ENCODE assay signal across 10 mouse cellular contexts in genomic region chr9:59537651-59538050, GRCm38 (mm10). TPM values are rescaled to one million over a fixed set of nuclear protein-coding genes. Genes with fewer than 3 reads are reported as not detected.
A peak's percentile ranks its signal among the peaks of the same experiment; 100 is the strongest.
DNase-seq lines count a peak whose midpoint lies in the region; ATAC-seq and TF ChIP-seq lines count a peak whose summit lies in the region.
"Had no signal": no experiment of that assay in that cellular context is flagged by ENCODE, and none has a peak within 500 bp of the region (broad histone marks: within the 10 kb centered on the region; RNA-seq: fewer than 3 reads in every experiment).

No protein-coding gene starts in this region.

- intact Hi-C loops in gastrocnemius, postnatal 14 days (cut with DNase I; ENCODE audit: low total_unique reads): no loop called here

- TF ChIP-seq POLR2A in testis, adult 2 months (IDR thresholded peaks at IDR 0.05; ENCODE audit: control insufficient read depth, low read depth, low read length): no peak

- H3K4me3 ChIP-seq in testis, adult 2 months (ENCODE audit: control insufficient read depth, low read depth, low read length): no peak overlapping the region
- no peak overlapping the region for H3K4me3 ChIP-seq in forebrain, embryonic 15.5 days

- DNase-seq in gastrocnemius, postnatal 14 days: peak; percentile 17
- DNase-seq in gastrocnemius, postnatal 4 days (ENCODE audit: low spot score in 2 of 2): no peak
- DNase-seq in testis, postnatal 10 days (ENCODE audit: low spot score): no peak
- DNase-seq in lung, adult 18-20 months: peak; percentile 69 to 77
- DNase-seq in frontal cortex, postnatal 10 days (ENCODE audit: low spot score in 2 of 2): no peak
- DNase-seq in kidney, postnatal 36 days: no peak
- DNase-seq: forebrain, postnatal 0 days had no signal

- H3K4me2 ChIP-seq in forebrain, embryonic 15.5 days (replicated peaks): no peak overlapping the region

- no peaks in the 10 kb centered on the region for H3K27me3 ChIP-seq in testis, adult 2 months (ENCODE audit: control insufficient read depth, insufficient read depth, low read length)
- H3K27me3 ChIP-seq in forebrain, embryonic 15.5 days: no peaks in the 10 kb centered on the region

- ATAC-seq in forebrain, embryonic 15.5 days (replicated peaks): no peak
- ATAC-seq: forebrain, postnatal 0 days had no signal

- peak; percentile 22; the same call in 1 of the 2 replicates for TF ChIP-seq CTCF in testis, adult 2 months (IDR thresholded peaks at IDR 0.05; ENCODE audit: control insufficient read depth, insufficient read depth, insufficient replicate concordance, low read depth, low read length)

- H3K36me3 ChIP-seq in testis, adult 2 months (ENCODE audit: control insufficient read depth, insufficient read depth, low read length): no peaks in the 10 kb centered on the region
- H3K36me3 ChIP-seq in forebrain, embryonic 15.5 days: no peaks in the 10 kb centered on the region

- H3K9ac ChIP-seq in forebrain, embryonic 15.5 days (replicated peaks): no peak overlapping the region
- H3K9ac ChIP-seq: forebrain, postnatal 0 days had no signal

- H3K4me1 ChIP-seq in testis, adult 2 months (ENCODE audit: control insufficient read depth, insufficient read depth, low read length): peaks cover 13% of the 10 kb centered on the region
- peaks cover 23% of the 10 kb centered on the region for H3K4me1 ChIP-seq in forebrain, embryonic 15.5 days

- 94% methylated on average over 3 of the region's 3 CpGs for WGBS in forebrain, embryonic 15.5 days

- no peak overlapping the region for H3K27ac ChIP-seq in testis, adult 2 months (ENCODE audit: control insufficient read depth, insufficient read depth, low read depth, low read length)
- H3K27ac ChIP-seq in forebrain, embryonic 15.5 days (replicated peaks): no peak overlapping the region

- no peaks in the 10 kb centered on the region for H3K9me3 ChIP-seq in forebrain, embryonic 15.5 days

RNA-seq across cellular contexts. Expression of gene Hexa, which starts 1.7 kb away (rescaled TPM):
- 10 to 100 TPM; 21.2 to 22.4 TPM for total RNA-seq in gastrocnemius, postnatal 14 days (2021)
- total RNA-seq in gastrocnemius, postnatal 4 days (2021): 10 to 100 TPM; 30.0 to 35.1 TPM
- polyA plus RNA-seq in testis, adult 2 months (2012; rRNA removed): 100 and 116 TPM in 2 replicates
- 47.5 and 53.0 TPM in 2 replicates for polyA plus RNA-seq in forebrain, embryonic 15.5 days (2015; fragmentation: Nextera tagmentation; extraction: Ambion mirVana)

RNA-seq across cellular contexts. Expression of gene Tmem202, which starts 2.0 kb away (rescaled TPM):
- under 1 TPM; 0.42 to 0.43 TPM for total RNA-seq in gastrocnemius, postnatal 14 days (2021)
- under 1 TPM; 0.42 to 0.65 TPM for total RNA-seq in gastrocnemius, postnatal 4 days (2021)
- 66.9 and 71.6 TPM in 2 replicates for polyA plus RNA-seq in testis, adult 2 months (2012; rRNA removed)
- 0.47 and 0.74 TPM in 2 replicates for polyA plus RNA-seq in forebrain, embryonic 15.5 days (2015; fragmentation: Nextera tagmentation; extraction: Ambion mirVana)
- total RNA-seq: common myeloid progenitor, adult 5-6 weeks had no signal

RNA-seq across cellular contexts. Expression of gene Celf6, which starts 40.1 kb away (rescaled TPM):
- total RNA-seq in gastrocnemius, postnatal 14 days (2021): not detected
- total RNA-seq in gastrocnemius, postnatal 4 days (2021): under 1 TPM in 1 of 2 experiments, not detected in 1; 0.15 TPM
- 13.2 and 17.5 TPM in 2 replicates for polyA plus RNA-seq in testis, adult 2 months (2012; rRNA removed)
- polyA plus RNA-seq in forebrain, embryonic 15.5 days (2015; fragmentation: Nextera tagmentation; extraction: Ambion mirVana): 24.6 and 34.3 TPM in 2 replicates
- total RNA-seq: common myeloid progenitor, adult 5-6 weeks had no signal

RNA-seq across cellular contexts. Expression of gene Arih1, which starts 51.2 kb away (rescaled TPM):
- total RNA-seq in gastrocnemius, postnatal 14 days (2021): 10 to 100 TPM; 77.7 to 82.2 TPM
- 100 to 1,000 TPM in 1 of 2 experiments, 10 to 100 TPM in 1; 92.5 to 101 TPM for total RNA-seq in gastrocnemius, postnatal 4 days (2021)
- polyA plus RNA-seq in testis, adult 2 months (2012; rRNA removed): 150 and 160 TPM in 2 replicates
- 18.2 and 18.8 TPM in 2 replicates for polyA plus RNA-seq in forebrain, embryonic 15.5 days (2015; fragmentation: Nextera tagmentation; extraction: Ambion mirVana)

Comparison
In these comparisons a context has a peak if more than half of its experiments do, and no peak if none do; other contexts are left out.
1. DNase-seq: peak in gastrocnemius, postnatal 14 days (single experiment) and lung, adult 18-20 months (2 of 2); none in gastrocnemius, postnatal 4 days (0 of 2), testis, postnatal 10 days (single experiment), frontal cortex, postnatal 10 days (0 of 2) and kidney, postnatal 36 days (0 of 2).